In genomic region chr14:102553781-102554180, GRCm38 (mm10) we compare ENCODE assay signal across 18 mouse cellular contexts.
"Had no signal": no experiment of that assay in that cellular context is flagged by ENCODE, and none has a peak within 500 bp of the region (broad histone marks: within the 10 kb centered on the region; RNA-seq: fewer than 3 reads in every experiment).

No protein-coding gene starts in this region.

- H3K4me2 ChIP-seq: limb, embryonic 13.5 days; liver, embryonic 12.5 days; liver, embryonic 15.5 days; lung, embryonic 15.5 days; midbrain, embryonic 11.5 days had no signal

- H3K9ac ChIP-seq: limb, embryonic 13.5 days; liver, embryonic 12.5 days; liver, embryonic 15.5 days; lung, embryonic 15.5 days had no signal

- H3K9me3 ChIP-seq: limb, embryonic 10.5 days; limb, embryonic 13.5 days; liver, embryonic 12.5 days; liver, embryonic 15.5 days; lung, embryonic 15.5 days; megakaryocyte, embryonic 14.5 days had no signal

- H3K27ac ChIP-seq: layer of hippocampus, adult 2 months; limb, embryonic 10.5 days; limb, embryonic 13.5 days; liver, embryonic 12.5 days; liver, embryonic 15.5 days; lung, embryonic 15.5 days had no signal

- H3K27me3 ChIP-seq: limb, embryonic 13.5 days; liver, embryonic 12.5 days; liver, embryonic 15.5 days; lung, embryonic 15.5 days; megakaryocyte, embryonic 14.5 days had no signal

- H3K4me1 ChIP-seq: limb, embryonic 10.5 days; limb, embryonic 13.5 days; liver, embryonic 12.5 days; liver, embryonic 15.5 days; lung, embryonic 15.5 days; megakaryocyte, embryonic 14.5 days had no signal

- ATAC-seq: liver, embryonic 12.5 days had no signal

- DNase-seq: kidney, adult 9 months; kidney, postnatal 14 days; layer of hippocampus, adult 9-11 months; liver; lung, adult 18-20 months; lung, postnatal 10 days; lung, postnatal 36 days; midbrain, embryonic 14.5 days; thymus, adult 18-20 months; thymus, postnatal 36 days had no signal

- H3K4me3 ChIP-seq: layer of hippocampus, adult 2 months; limb, embryonic 10.5 days; limb, embryonic 13.5 days; liver, embryonic 12.5 days; liver, embryonic 15.5 days; lung, embryonic 15.5 days; megakaryocyte, embryonic 14.5 days had no signal

- H3K36me3 ChIP-seq: limb, embryonic 10.5 days; limb, embryonic 13.5 days; liver, embryonic 12.5 days; liver, embryonic 15.5 days; lung, embryonic 15.5 days had no signal
